Mouse (Mus musculus) midbrain, embryonic 11.5 days (tissue): Measurements from ENCODE around the gene Lman2. TPM values are rescaled to one million over a fixed set of nuclear protein-coding genes. Genes with fewer than 3 reads are reported as not detected.

Experiments
- ATAC-seq: fragments of 200-750 bp; cut with Nextera tagmentation; 2 replicates; pipeline ENCODE4 v1.8.0; 2017; ENCODE audit warnings: moderate TSS enrichment, moderate library complexity; ENCODE audit not compliant: low FRiP score
- DNase-seq: peaks from one replicate; pipeline ENCODE4 v3.0.0; 2015; ENCODE audit warnings: low spot score; ENCODE audit errors: missing footprints
- H3K27ac ChIP-seq: fragments of 300-500 bp; sonication (generic); 2 replicates; pipeline ENCODE4 v1.5.1; 2014; ENCODE audit warnings: low read depth, low read length
- H3K27me3 ChIP-seq: fragments of 300-500 bp; sonication (generic); 2 replicates; pipeline ENCODE4 v1.6.1; 2014; ENCODE audit warnings: mild to moderate bottlenecking, low read length, moderate library complexity, mixed read lengths; ENCODE audit not compliant: control insufficient read depth, insufficient read depth
- H3K36me3 ChIP-seq: fragments of 300-500 bp; sonication (generic); 2 replicates; pipeline ENCODE4 v1.6.1; 2014; ENCODE audit warnings: mild to moderate bottlenecking, low read length, moderate library complexity, mixed read lengths; ENCODE audit not compliant: control insufficient read depth, insufficient read depth
- H3K4me1 ChIP-seq: fragments of 300-500 bp; sonication (generic); 2 replicates; pipeline ENCODE4 v1.6.1; 2014; ENCODE audit warnings: low read length; ENCODE audit not compliant: control insufficient read depth, insufficient read depth
- H3K4me2 ChIP-seq: fragments of 300-500 bp; sonication (generic); 2 replicates; pipeline ENCODE4 v1.6.1; 2014; ENCODE audit warnings: mild to moderate bottlenecking, moderate library complexity
- H3K4me3 ChIP-seq: fragments of 300-500 bp; sonication (generic); 2 replicates; pipeline ENCODE4 v1.5.1; 2014; ENCODE audit warnings: low read depth, low read length
- H3K9ac ChIP-seq: fragments of 300-500 bp; sonication (generic); 2 replicates; pipeline ENCODE4 v1.6.1; 2014; ENCODE audit warnings: low read length
- H3K9me3 ChIP-seq: fragments of 300-500 bp; sonication (generic); 2 replicates; pipeline ENCODE4 v1.6.1; 2016; ENCODE audit warnings: low read length; ENCODE audit not compliant: control insufficient read depth
- WGBS: fragments of 180-500 bp; shearing (Covaris S2); extraction: QIAGEN DNeasy Blood & Tissue Kit; methylation state at CpG from one replicate; pipeline ENCODE4 v1.1.7; 2014; 5-methylcytosine and 5-hydroxymethylcytosine counted together
- polyA plus RNA-seq: library from polyadenylated mRNA; unstranded; fragments of >200 nt; fragmentation: Nextera tagmentation; extraction: Ambion mirVana; gene quantifications from 2 replicates; pipeline ENCODE4 v1.2.1, GENCODE M21; 2014

Gene Lman2
- polyA plus RNA-seq, 1 experiment from 2014 or later: 82.5 TPM

DNA sequence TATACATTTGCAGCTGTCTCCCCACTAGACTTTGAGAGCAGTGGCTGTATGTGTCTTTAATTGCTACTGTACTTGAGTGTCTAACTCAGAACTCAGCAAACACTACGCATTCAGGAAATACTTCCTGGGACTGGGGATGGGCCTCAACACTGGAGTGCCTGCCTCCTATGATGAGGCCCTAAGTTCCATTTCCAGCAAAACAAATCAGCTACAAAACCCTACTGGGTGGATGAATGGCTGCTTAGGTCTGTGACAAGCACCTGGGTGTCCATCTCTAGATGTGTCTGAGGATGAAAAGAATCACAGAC, 37.4 kb upstream of the Lman2 start:
- Histone ChIP-seq H3K4me2 (no peak overlapping the region), H3K27me3 (no peaks in the 10 kb centered on the region), H3K9me3 (no peaks in the 10 kb centered on the region), H3K4me1 (no peaks in the 10 kb centered on the region), H3K9ac (no peak overlapping the region), H3K4me3 (no peak overlapping the region), H3K36me3 (no peaks in the 10 kb centered on the region), H3K27ac (no peak overlapping the region)
- no peak for ATAC-seq
- WGBS: 87% methylated on average over 1 of the region's 1 CpGs
- no peak for DNase-seq

DNA sequence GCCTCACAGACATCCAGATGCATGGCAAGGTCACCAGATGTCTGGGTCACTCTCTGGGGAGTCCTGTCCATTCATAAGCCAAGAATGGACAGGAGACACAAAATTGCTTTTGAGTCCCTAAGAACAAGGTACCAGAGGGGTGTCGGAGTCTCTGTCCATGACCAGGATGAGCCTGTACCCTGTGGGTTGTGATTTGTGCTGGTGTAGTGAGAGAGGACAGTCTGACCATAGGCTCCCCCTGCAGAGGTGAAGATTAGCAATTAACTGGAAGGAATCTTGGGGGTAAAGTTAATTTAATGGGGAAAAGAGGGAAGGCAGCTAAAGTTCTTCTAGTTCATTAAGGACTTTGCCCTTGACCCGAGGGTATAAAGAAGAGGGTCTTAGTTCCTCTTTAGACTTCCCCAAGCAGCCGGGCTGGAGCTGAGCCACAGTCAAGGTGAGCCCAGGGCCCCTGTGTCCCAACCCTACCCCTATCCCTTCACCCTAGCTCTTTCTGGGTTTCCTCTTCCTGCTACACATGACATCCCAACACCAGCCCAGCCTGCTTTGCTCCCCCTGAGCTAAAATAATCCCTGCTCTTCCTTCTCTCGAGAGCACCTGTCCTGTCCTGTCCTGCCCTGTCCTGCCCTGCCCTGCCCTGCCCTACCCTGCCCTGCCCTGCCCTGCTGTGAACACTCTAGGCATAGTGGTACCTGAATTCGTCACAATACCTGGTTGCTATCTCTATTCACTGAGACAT, 36.9 kb upstream of the Lman2 start:
- DNase-seq (peak; percentile 21), ATAC-seq (no peak)
- Histone ChIP-seq H3K4me3 (no peak overlapping the region), H3K27me3 (no peaks in the 10 kb centered on the region), H3K9ac (no peak overlapping the region), H3K27ac (no peak overlapping the region), H3K36me3 (no peaks in the 10 kb centered on the region), H3K4me1 (no peaks in the 10 kb centered on the region), H3K9me3 (no peaks in the 10 kb centered on the region), H3K4me2 (no peak overlapping the region)
- WGBS: 71% methylated on average over 5 of the region's 5 CpGs

DNA sequence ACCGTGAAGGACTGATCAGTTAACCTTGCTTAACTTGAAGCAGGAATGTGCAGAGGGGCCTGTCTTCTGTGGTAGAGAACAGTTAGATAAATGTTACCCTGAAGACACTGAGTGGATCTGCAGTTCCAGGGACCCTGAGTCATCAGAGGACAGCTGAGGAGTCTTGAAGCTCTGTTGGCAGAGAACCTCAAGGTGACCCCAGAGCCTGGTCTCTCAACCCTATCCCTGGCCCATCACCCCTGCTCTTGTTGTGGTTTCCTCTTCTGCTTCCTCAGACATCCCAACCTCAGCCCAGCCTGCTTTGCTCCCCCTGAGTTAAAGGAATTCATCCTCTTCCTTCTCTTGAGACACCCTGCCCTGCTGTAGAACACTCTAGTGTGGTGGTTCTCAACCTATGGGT, 35.5 kb upstream of the Lman2 start, which contains the start of gene Slc34a1:
Gene Slc34a1, plus strand, starts transcription at position 100 of the 400 bp plus-strand sequence.
- ATAC-seq (no peak), DNase-seq (no peak)
- no peak within 1 kb of the TSS for H3K9ac ChIP-seq
- H3K36me3 ChIP-seq: no peaks in the 10 kb centered on the region
- no peaks in the 10 kb centered on the region for H3K27me3 ChIP-seq
- 92% methylated on average over 1 of the region's 1 CpGs for WGBS
- H3K4me2 ChIP-seq: no peak within 1 kb of the TSS
- no peaks in the 10 kb centered on the region for H3K9me3 ChIP-seq
- no peaks in the 10 kb centered on the region for H3K4me1 ChIP-seq
- H3K27ac ChIP-seq: no peak within 1 kb of the TSS
- H3K4me3 ChIP-seq: no peak within 1 kb of the TSS

DNA sequence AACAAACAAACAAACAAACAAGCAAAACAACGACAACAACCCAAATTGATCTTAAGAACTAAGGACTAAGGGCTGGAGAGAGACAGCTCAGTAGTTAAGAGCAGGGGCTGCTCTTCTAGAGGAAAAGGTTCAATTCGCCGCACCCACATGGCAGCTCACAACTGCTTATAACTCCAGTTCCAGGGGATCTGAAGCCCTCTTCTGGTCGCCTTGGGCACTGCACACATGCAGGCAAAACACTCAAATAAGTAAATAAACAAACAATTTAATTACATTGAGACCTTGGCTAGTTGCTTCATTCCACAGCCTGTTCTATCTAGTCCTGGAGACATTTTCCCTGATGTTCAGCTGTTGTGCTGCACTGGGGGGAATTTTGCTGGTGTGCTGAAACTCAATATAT, 30.4 kb upstream of the Lman2 start:
- Histone ChIP-seq H3K27me3 (no peaks in the 10 kb centered on the region), H3K9me3 (no peaks in the 10 kb centered on the region), H3K36me3 (no peaks in the 10 kb centered on the region), H3K4me3 (no peak overlapping the region), H3K27ac (no peak overlapping the region), H3K4me2 (no peak overlapping the region), H3K4me1 (no peaks in the 10 kb centered on the region), H3K9ac (no peak overlapping the region)
- DNase-seq: no peak
- no peak for ATAC-seq
- 70% methylated on average over 4 of the region's 4 CpGs for WGBS

DNA sequence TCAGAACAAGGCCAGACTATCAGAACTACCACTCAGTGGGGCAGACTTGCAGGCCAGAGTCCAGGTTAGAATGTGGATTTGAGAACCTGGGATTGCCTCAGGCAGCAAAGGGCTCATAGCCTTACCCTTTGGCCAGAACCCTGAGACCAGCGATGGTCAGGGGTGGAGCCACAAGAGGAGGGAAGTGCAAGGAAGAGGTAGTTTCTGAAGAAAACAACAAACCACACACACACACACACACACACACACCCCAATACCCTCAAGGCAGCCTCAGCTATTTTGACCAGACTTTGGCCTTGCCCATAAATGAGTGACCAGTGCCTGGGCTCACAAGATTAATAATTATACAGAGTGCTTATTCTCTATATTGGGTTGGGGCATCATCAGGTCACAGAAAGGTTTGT, 29.0 kb upstream of the Lman2 start:
- no peaks in the 10 kb centered on the region for H3K4me1 ChIP-seq
- H3K36me3 ChIP-seq: no peaks in the 10 kb centered on the region
- DNase-seq (no peak), ATAC-seq (no peak)
- no peak overlapping the region for H3K9ac ChIP-seq
- H3K4me3 ChIP-seq: no peak overlapping the region
- WGBS: 73% methylated on average over 1 of the region's 1 CpGs
- no peaks in the 10 kb centered on the region for H3K27me3 ChIP-seq
- H3K4me2 ChIP-seq: no peak overlapping the region
- no peak overlapping the region for H3K27ac ChIP-seq
- no peaks in the 10 kb centered on the region for H3K9me3 ChIP-seq

DNA sequence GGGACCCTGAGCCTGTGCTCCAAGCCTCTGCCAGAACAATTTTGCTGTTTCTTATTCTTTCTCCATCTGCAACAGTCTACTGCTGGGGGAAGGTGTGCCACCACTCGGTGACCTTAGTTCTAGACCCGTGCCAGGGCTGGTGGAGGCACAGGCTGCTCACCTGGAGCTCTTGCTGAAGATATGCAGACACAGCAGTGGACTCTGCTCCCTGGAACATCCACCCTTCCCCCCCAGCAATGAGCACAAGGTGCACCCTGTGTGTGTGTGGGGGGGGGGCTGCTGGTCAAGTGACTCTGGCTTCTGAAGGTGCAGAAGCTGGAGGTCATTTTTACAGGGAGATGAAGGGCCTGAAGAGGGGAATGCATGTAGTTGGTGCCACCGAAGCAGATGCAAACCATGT, 28.1 kb upstream of the Lman2 start:
- 81% methylated on average over 3 of the region's 3 CpGs for WGBS
- DNase-seq: peak; percentile 35

DNA sequence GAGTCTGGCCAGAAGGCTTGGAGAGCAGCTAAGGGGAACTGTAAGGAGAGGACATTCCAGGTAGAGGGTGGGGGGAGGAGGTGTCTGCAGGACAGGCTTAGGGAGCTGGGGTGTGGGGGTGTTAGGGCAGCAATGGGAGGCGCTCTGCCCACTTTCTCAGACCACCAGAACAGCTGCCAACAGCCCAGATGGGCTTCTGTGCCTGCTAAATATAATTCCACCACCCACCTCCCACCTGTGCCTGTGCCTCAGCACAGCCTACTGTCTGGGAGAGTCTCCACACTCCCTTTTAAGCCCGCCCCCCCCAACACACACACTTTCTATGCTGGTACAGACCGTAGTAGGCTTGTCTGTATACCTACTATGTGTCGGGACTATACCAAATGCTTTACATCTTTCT, 19.2 kb upstream of the Lman2 start:
- no peak for DNase-seq
- no peaks in the 10 kb centered on the region for H3K9me3 ChIP-seq
- ATAC-seq: no peak
- WGBS: 77% methylated on average over 4 of the region's 4 CpGs
- no peak overlapping the region for H3K27ac ChIP-seq
- H3K36me3 ChIP-seq: no peaks in the 10 kb centered on the region
- H3K4me2 ChIP-seq: no peak overlapping the region
- no peak overlapping the region for H3K4me3 ChIP-seq
- H3K4me1 ChIP-seq: no peaks in the 10 kb centered on the region
- H3K27me3 ChIP-seq: peaks cover 28% of the 10 kb centered on the region
- H3K9ac ChIP-seq: no peak overlapping the region

More for the DNA sequence above, 28.1 kb upstream of the Lman2 start:
- Histone ChIP-seq H3K36me3 (no peaks in the 10 kb centered on the region), H3K27me3 (no peaks in the 10 kb centered on the region), H3K27ac (no peak overlapping the region), H3K4me3 (no peak overlapping the region), H3K9me3 (no peaks in the 10 kb centered on the region), H3K4me1 (no peaks in the 10 kb centered on the region), H3K4me2 (no peak overlapping the region), H3K9ac (no peak overlapping the region)
- no peak for ATAC-seq

DNA sequence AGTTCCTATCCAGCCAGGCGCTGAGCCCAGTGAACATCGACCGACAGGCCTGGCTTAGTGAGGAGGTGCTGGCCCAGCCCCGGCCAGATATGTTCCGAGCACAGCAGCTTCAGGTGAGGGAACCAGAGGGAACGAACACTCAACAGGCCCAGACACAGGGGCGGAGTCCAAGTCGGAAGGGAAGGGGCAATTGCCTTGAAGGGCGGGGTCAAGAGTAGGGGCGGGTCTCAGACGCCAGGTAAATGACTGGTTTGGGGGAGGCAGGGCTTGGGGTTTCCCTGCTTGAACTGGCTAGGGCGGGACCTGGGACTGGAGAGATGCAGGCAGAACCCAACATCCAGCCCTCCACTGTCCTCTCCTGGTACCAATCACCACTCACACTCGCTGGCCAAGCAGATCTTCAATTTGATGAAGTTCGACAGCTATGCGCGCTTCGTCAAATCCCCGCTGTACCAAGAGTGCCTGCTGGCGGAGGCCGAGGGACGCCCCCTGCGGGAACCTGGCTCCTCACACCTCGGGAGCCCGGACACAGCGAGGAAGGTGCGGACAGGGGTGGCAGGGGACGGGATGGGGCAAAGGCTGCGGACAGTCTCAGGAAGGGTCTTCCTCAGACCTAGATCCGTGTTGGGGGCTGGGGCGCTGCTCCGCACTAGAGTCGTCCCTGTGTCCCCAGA, 16.5 kb upstream of the Lman2 start:
- WGBS: 7% methylated on average over 32 of the region's 32 CpGs
- Histone ChIP-seq H3K9ac (no peak overlapping the region), H3K27ac (no peak overlapping the region), H3K4me3 (no peak overlapping the region), H3K27me3 (peaks cover 28% of the 10 kb centered on the region), H3K4me2 (no peak overlapping the region), H3K9me3 (no peaks in the 10 kb centered on the region), H3K4me1 (no peaks in the 10 kb centered on the region), H3K36me3 (no peaks in the 10 kb centered on the region)
- no peak for ATAC-seq
- DNase-seq: no peak

DNA sequence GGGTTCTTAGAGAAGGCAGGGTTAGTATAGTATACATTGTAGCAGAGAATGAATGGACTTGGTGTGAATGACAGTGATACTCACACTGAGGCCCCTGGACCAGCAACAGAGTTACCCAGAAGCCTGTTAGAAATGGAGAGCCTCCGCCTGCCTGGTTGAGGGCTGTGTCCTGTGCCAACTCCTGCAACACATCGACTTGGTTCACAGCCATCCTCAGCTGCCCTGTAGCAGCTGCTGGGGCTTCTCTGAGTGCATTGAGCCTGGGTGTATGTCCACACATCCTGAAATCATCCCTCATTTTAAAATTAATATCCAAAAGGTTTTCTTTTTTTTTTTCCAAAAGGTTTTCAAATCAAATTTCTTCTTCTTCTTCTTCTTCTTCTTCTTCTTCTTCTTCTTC, 13.3 kb upstream of the Lman2 start:
- no peak for DNase-seq
- no peaks in the 10 kb centered on the region for H3K4me1 ChIP-seq
- no peak overlapping the region for H3K27ac ChIP-seq
- WGBS: 82% methylated on average over 2 of the region's 2 CpGs
- peaks cover 27% of the 10 kb centered on the region for H3K27me3 ChIP-seq
- no peak overlapping the region for H3K4me2 ChIP-seq
- no peak for ATAC-seq
- H3K9ac ChIP-seq: no peak overlapping the region
- no peaks in the 10 kb centered on the region for H3K36me3 ChIP-seq
- H3K4me3 ChIP-seq: no peak overlapping the region
- H3K9me3 ChIP-seq: no peaks in the 10 kb centered on the region
